Mouse (Mus musculus) liver, embryonic 15.5 days (tissue): ENCODE results near the gene Tchp. TPM values are rescaled to one million over a fixed set of nuclear protein-coding genes. Genes with fewer than 3 reads are reported as not detected.

ENCODE experiments used
- ATAC-seq: fragments of 200-750 bp; cut with Nextera tagmentation; 2 replicates; pipeline ENCODE4 v1.8.0; 2017; ENCODE audit warnings: moderate number of reproducible peaks, mild to moderate bottlenecking, moderate library complexity; ENCODE audit not compliant: insufficient read depth
- H3K27ac ChIP-seq: fragments of 300-500 bp; sonication (generic); replicated peaks from 2 replicates; pipeline ENCODE4 v1.5.1; 2015; ENCODE audit warnings: mild to moderate bottlenecking, inconsistent platforms
- H3K27me3 ChIP-seq: fragments of 300-500 bp; sonication (generic); 2 replicates; pipeline ENCODE4 v1.6.1; 2015; ENCODE audit warnings: mild to moderate bottlenecking, inconsistent platforms
- H3K36me3 ChIP-seq: fragments of 300-500 bp; sonication (generic); replicated peaks from 2 replicates; pipeline ENCODE4 v1.6.1; 2015; ENCODE audit warnings: moderate library complexity, mild to moderate bottlenecking, inconsistent platforms
- H3K4me1 ChIP-seq: fragments of 300-500 bp; sonication (generic); replicated peaks from 2 replicates; pipeline ENCODE4 v1.6.1; 2015; ENCODE audit warnings: inconsistent platforms
- H3K4me2 ChIP-seq: fragments of 300-500 bp; sonication (generic); 2 replicates; pipeline ENCODE4 v1.6.1; 2015; ENCODE audit warnings: moderate library complexity, mild to moderate bottlenecking, inconsistent platforms
- H3K4me3 ChIP-seq: fragments of 300-500 bp; sonication (generic); replicated peaks from 2 replicates; pipeline ENCODE4 v1.5.1; 2015; ENCODE audit warnings: mild to moderate bottlenecking, inconsistent platforms
- H3K9ac ChIP-seq: fragments of 300-500 bp; sonication (generic); 2 replicates; pipeline ENCODE4 v1.6.1; 2015; ENCODE audit warnings: moderate library complexity, mild to moderate bottlenecking, inconsistent platforms
- H3K9me3 ChIP-seq: fragments of 300-500 bp; sonication (generic); replicated peaks from 2 replicates; pipeline ENCODE4 v1.6.1; 2016; ENCODE audit warnings: inconsistent platforms
- WGBS: fragments of 180-500 bp; shearing (Covaris S2); methylation state at CpG from one replicate; pipeline ENCODE4 v1.1.7; 2015; ENCODE audit warnings: mixed read lengths; ENCODE audit not compliant: insufficient replicate concordance; 5-methylcytosine and 5-hydroxymethylcytosine counted together
- microRNA-seq: library from miRNA; unstranded; fragments of <30 nt; microRNA quantifications from one replicate; pipeline ENCODE4, GENCODE M21; 2016
- polyA plus RNA-seq: library from polyadenylated mRNA; unstranded; fragments of >200 nt; fragmentation: Nextera tagmentation; extraction: Ambion mirVana; gene quantifications from 2 replicates; pipeline ENCODE4 v1.2.1, GENCODE M21; 2015

Tchp gene
- polyA plus RNA-seq, 1 experiment from 2014 or later, result 2.9 TPM

DNA sequence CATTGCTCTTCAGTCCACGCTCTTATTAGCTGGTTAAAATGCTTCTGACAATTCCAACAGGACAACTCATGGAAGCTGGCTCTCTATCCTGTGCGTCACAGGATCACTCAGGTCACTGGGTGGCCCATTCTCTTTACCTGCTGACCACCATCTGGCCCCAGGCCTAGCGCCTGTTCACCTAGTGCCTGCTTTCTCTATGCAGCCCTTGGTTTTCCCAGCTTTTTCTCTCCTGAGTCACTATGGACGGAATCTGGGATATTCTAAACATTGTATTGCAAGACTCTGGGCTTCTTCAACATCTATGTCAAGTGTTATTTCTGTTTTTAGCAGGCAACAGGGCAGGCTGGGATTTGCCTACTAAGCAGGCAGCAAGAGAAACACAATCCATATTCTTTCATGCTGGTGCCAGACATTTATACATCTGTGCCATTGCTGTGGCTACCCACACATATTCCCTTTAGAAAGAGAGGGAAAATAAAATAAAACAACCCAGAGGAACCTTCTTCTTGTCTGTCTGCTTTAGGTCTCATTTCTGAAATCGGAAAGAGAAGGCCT is 52.1 kb downstream of the Tchp start:
- Histone ChIP-seq H3K27me3 (no peaks in the 10 kb centered on the region), H3K9ac (no peak overlapping the region), H3K4me1 (no peaks in the 10 kb centered on the region), H3K27ac (no peak overlapping the region), H3K4me3 (no peak overlapping the region), H3K36me3 (peaks cover 83% of the 10 kb centered on the region), H3K9me3 (no peaks in the 10 kb centered on the region), H3K4me2 (no peak overlapping the region)
- 76% methylated on average over 5 of the region's 5 CpGs for WGBS
- ATAC-seq, result no peak

- WGBS, result 79% methylated on average over 8 of the region's 8 CpGs
- no peak overlapping the region for H3K4me3 ChIP-seq
- H3K4me1 ChIP-seq, result 0 out of 2 replicates have a peak, but pooled peaks cover 4% of the 10 kb centered on the region
- no peak overlapping the region for H3K9ac ChIP-seq
- no peak for ATAC-seq
- no peaks in the 10 kb centered on the region for H3K27me3 ChIP-seq
- H3K27ac ChIP-seq, result no peak overlapping the region
- H3K9me3 ChIP-seq, result no peaks in the 10 kb centered on the region
- no peak overlapping the region for H3K4me2 ChIP-seq
- peaks cover 84% of the 10 kb centered on the region for H3K36me3 ChIP-seq
These were observed 54.4 kb downstream of the Tchp start for GRCm38 (mm10) chr5:114761980-114762379.

DNA sequence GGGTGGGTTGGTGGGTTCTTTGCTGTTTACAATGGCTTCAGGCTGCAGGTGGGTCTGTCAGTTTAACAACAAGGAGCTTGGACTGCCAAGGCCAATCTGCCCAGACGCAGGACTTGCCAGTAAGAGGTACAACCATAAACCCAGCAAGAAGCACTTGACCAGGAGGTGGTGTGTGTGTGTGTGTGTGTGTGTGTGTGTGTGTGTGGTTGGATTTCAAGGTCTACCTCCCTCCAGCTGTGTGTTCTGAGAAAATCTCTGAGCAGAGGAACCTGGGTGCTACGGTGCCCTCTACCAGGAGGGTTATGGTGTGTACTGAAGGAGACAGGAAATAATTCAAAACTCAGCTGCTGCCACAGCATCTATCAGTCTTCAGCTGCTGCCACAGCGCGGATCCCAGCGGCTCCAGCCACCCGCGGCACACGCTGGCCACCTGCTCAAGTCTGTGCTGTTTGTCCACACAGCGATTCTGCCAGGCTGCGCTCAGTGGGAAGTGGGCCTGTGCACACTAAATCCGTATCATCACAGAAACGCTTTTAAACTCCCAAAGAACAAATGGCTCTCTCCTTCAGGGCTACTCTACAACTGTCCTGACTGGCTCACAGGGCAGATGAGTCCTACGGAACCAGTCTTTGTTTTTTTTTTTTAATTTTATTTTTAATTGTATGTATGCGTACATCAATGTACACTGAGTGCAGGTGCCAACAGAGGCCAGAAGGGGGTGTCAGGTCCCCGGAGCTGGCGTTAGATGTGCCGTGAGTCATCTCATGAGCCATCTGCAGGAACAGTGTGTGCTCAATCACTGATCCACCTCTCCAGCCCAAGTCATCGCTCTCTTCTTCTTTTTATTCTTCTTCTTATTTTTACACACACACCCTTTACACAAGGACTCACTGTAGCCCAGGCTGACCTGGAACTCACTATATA is 57.5 kb downstream of the Tchp start:
- Histone ChIP-seq H3K4me1 (peaks cover 20% of the 10 kb centered on the region; the same call in 1 of the 2 replicates), H3K9ac (no peak overlapping the region), H3K4me2 (no peak overlapping the region), H3K27ac (no peak overlapping the region), H3K9me3 (no peaks in the 10 kb centered on the region), H3K4me3 (no peak overlapping the region), H3K27me3 (no peaks in the 10 kb centered on the region), H3K36me3 (peaks cover 65% of the 10 kb centered on the region)
- 79% methylated on average over 18 of the region's 18 CpGs for WGBS
- ATAC-seq, result no peak

DNA sequence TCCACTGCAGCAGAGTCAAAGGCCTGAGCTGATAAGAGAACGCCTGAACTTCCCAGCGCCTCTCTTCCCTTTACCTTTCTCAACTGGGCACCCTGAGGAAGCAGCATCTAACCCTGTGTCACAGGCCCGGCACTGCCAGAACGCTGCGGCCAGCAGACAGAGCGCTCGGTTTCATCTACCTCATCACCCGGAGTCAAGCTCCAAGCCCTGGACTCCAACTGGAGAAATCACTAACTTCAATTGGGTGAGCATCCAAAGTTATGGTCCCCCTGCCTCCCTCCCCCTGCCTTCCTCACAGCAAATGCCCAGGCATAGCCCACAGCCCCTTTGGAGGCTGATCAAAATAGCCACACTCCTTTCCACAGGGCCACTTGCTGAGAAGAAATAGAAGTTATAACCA is 59.1 kb downstream of the Tchp start:
- 61% methylated on average over 8 of the region's 8 CpGs for WGBS
- no peak for ATAC-seq
- Histone ChIP-seq H3K9ac (no peak overlapping the region), H3K27ac (no peak overlapping the region), H3K36me3 (peaks cover 50% of the 10 kb centered on the region), H3K9me3 (no peaks in the 10 kb centered on the region), H3K27me3 (no peaks in the 10 kb centered on the region), H3K4me1 (peaks cover 32% of the 10 kb centered on the region), H3K4me2 (no peak overlapping the region), H3K4me3 (no peak overlapping the region)

DNA sequence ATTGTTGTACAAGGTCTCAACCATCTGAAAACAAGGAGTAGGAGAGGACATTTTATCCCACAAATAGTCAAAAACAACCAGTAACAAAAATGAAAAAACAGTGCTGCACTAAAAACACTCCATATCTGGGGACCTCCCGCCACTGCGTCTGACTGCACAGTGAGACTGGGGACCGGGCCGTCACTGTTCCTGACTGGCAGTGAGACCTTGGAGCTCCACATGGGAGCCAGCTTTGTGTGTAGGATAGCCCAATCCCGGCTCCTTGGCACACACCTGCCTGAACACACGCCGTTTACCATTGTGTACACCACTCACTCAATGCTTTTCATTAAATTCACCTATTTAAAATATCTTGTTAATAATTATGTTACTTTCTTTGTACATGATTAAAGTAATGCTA is 59.6 kb downstream of the Tchp start:
- Histone ChIP-seq H3K9ac (no peak overlapping the region), H3K36me3 (peaks cover 45% of the 10 kb centered on the region), H3K27ac (no peak overlapping the region), H3K9me3 (no peaks in the 10 kb centered on the region), H3K27me3 (no peaks in the 10 kb centered on the region), H3K4me1 (peaks cover 37% of the 10 kb centered on the region), H3K4me3 (no peak overlapping the region), H3K4me2 (no peak overlapping the region)
- ATAC-seq, result no peak
- whole genome bisulfite sequencing, result 82% methylated on average over 7 of the region's 7 CpGs

DNA sequence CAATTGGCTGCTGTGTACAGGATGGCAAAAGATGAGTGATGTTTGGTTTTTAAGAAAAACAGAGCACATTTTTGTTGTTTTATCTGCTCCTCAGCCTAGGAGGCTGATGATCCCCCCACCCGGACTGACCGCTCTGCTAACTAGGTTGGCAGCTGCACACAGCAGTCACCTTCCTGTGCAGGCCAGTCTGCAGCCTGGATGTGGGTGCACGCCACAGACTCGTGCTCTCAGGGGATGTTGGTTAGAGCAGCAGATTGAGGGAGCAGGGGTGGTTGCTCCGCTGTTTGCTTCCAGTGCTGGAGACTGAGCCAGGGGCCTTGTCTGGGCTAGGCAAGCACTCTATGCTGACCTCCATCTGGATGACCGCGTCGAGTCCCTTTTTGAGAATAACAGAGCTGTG is 62.2 kb downstream of the Tchp start:
- no peak overlapping the region for H3K27ac ChIP-seq
- no peak overlapping the region for H3K4me3 ChIP-seq
- H3K36me3 ChIP-seq, result peaks cover 19% of the 10 kb centered on the region
- no peaks in the 10 kb centered on the region for H3K9me3 ChIP-seq
- H3K27me3 ChIP-seq, result no peaks in the 10 kb centered on the region
- peaks cover 49% of the 10 kb centered on the region for H3K4me1 ChIP-seq
- H3K9ac ChIP-seq, result no peak overlapping the region
- WGBS, result 82% methylated on average over 8 of the region's 8 CpGs
- ATAC-seq, result no peak
- no peak overlapping the region for H3K4me2 ChIP-seq

DNA sequence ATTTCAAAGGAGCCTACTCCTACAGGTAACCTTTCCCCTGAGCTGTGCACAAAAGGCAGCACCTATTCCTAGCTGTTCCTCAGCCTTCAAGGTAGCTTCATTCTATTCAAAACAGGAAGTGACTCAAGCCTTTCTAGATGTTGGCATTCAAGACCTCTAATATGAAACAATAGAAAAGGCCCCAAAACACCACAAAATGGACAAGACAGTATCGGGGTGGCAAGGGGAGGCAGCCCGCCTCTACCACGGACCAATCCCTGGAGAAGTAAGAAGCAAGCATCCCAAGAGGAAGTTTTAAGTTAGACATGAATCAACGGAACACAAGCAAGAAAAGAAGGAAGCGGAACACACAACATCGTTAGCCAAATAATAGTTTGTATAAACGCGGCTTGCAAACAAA is 64.2 kb downstream of the Tchp start:
- Histone ChIP-seq H3K9ac (no peak overlapping the region; the same call in 1 of the 2 replicates), H3K36me3 (peaks cover 4% of the 10 kb centered on the region), H3K9me3 (no peaks in the 10 kb centered on the region), H3K4me1 (peaks cover 61% of the 10 kb centered on the region), H3K27ac (peak overlapping the region; percentile 90), H3K4me2 (peak overlapping the region; percentile 91), H3K4me3 (peak overlapping the region; percentile 100), H3K27me3 (no peaks in the 10 kb centered on the region)
- no peak for ATAC-seq
- WGBS, result 21% methylated on average over 8 of the region's 8 CpGs

Small RNAs within 50 kb of the gene (microRNA-seq; reads per million reads assigned to microRNA genes)
- gene Mir7028, result not detected

Other genes with a start within 250 kb of the Tchp start
- 0.50 and 0.73 TPM in 2 replicates for gene Fam222a, start 139.7 kb upstream of the Tchp start, polyA plus RNA-seq
- gene Trpv4, start 49.3 kb upstream of the Tchp start, polyA plus RNA-seq, result 0.24 and 0.33 TPM in 2 replicates
- 36.2 and 36.8 TPM in 2 replicates for gene Gltp, start 16.8 kb upstream of the Tchp start, polyA plus RNA-seq
- 41.0 and 42.8 TPM in 2 replicates for gene Ankrd13a, start 66.9 kb downstream of the Tchp start, polyA plus RNA-seq
- 16.3 and 16.5 TPM in 2 replicates for gene Git2, start 67.8 kb downstream of the Tchp start, polyA plus RNA-seq
- 21.3 and 21.4 TPM in 2 replicates for gene 1500011B03Rik, start 115.7 kb downstream of the Tchp start, polyA plus RNA-seq
- not detected in 2 replicates for gene 4930519G04Rik, start 145.9 kb downstream of the Tchp start, polyA plus RNA-seq
- gene Gm9936, start 150.9 kb downstream of the Tchp start, polyA plus RNA-seq, result not detected in 2 replicates
- 3.5 and 3.8 TPM in 2 replicates for gene Oasl2, start 189.2 kb downstream of the Tchp start, polyA plus RNA-seq
- gene Oasl1, start 215.5 kb downstream of the Tchp start, polyA plus RNA-seq, result 0.51 and 0.88 TPM in 2 replicates
- 10.2 and 12.3 TPM in 2 replicates for gene 2210016L21Rik, start 234.4 kb downstream of the Tchp start, polyA plus RNA-seq